Mouse (Mus musculus) embryo, embryonic 11 days (tissue): ENCODE data around the gene Rgs18.

Source experiments
- DNase-seq: peaks from one replicate; pipeline ENCODE4 v3.0.0-alpha.2; 2015

Gene Rgs18

GRCm38 (mm10) chr1:144775331-144775730 lies at the start of gene Rgs18:
Rgs18 (minus strand) TSS chr1:144775435.
- DNase-seq, result no peak

GRCm38 (mm10) chr1:144774394-144774793 lies 841 bp downstream of the Rgs18 start:
- DNase-seq, result no peak

GRCm38 (mm10) chr1:144766218-144766617 lies 9.0 kb downstream of the Rgs18 start:
- DNase-seq, result no peak

GRCm38 (mm10) chr1:144760792-144761191 lies 14.4 kb downstream of the Rgs18 start:
- no peak for DNase-seq

GRCm38 (mm10) chr1:144750763-144751162 lies 24.5 kb downstream of the Rgs18 start:
- no peak for DNase-seq

GRCm38 (mm10) chr1:144746182-144746581 lies 29.1 kb downstream of the Rgs18 start:
- DNase-seq, result no peak

GRCm38 (mm10) chr1:144737739-144738138 lies 37.5 kb downstream of the Rgs18 start:
- DNase-seq, result no peak

- no peak for DNase-seq
Measured at GRCm38 (mm10) chr1:144720736-144721135, 54.5 kb downstream of the Rgs18 start.

- no peak for DNase-seq
Measured at GRCm38 (mm10) chr1:144704373-144704772, 70.9 kb downstream of the Rgs18 start.
